15 mouse cellular contexts compared by ENCODE assay signal in the genomic region with DNA sequence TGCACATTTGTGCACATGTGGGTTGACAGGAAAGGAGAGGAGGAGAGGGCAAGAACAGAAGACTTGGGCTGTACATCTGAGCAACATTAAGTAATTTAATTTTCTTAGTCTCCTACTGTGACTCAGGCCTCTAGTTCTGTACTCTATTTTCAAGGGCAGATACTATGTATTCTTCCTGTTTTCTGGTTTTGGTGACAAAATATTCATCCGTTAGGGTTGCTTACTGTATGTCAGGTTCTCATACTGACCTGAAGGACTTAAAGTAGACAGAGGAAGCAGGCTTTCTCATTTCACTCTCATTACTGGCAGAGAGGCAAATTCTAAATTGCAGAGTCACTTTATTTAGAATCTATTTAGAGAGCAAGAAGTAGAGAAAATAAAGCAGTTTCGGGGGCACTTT.
"Had no signal": no experiment of that assay in that cellular context is flagged by ENCODE, and none has a peak within 500 bp of the region (broad histone marks: within the 10 kb centered on the region; RNA-seq: fewer than 3 reads in every experiment).

No protein-coding gene starts in this region.

- H3K4me1 ChIP-seq: liver, embryonic 15.5 days; midbrain, embryonic 10.5 days; midbrain, embryonic 12.5 days; midbrain, embryonic 15.5 days; neural tube, embryonic 12.5 days had no signal

- H3K9me3 ChIP-seq: liver, embryonic 15.5 days; midbrain, embryonic 10.5 days; midbrain, embryonic 12.5 days; midbrain, embryonic 15.5 days; neural tube, embryonic 12.5 days had no signal

- H3K9ac ChIP-seq: liver, embryonic 15.5 days; lung, embryonic 14.5 days; midbrain, embryonic 12.5 days; midbrain, embryonic 15.5 days; neural tube, embryonic 12.5 days had no signal

- ATAC-seq: midbrain, embryonic 15.5 days had no signal

- DNase-seq: lung, adult 18-20 months; lung, embryonic 14.5 days; lung, postnatal 10 days; lung, postnatal 4 days; right cerebral cortex, postnatal 25 days; right cerebral cortex, postnatal 4 days; spleen, adult 18-20 months; thymus, adult 18-20 months; thymus, postnatal 14 days; thymus, postnatal 36 days had no signal

- H3K4me2 ChIP-seq: liver, embryonic 15.5 days; lung, embryonic 14.5 days; midbrain, embryonic 12.5 days; midbrain, embryonic 15.5 days; neural tube, embryonic 12.5 days had no signal

- H3K36me3 ChIP-seq: liver, embryonic 15.5 days; midbrain, embryonic 10.5 days; midbrain, embryonic 12.5 days; midbrain, embryonic 15.5 days; neural tube, embryonic 12.5 days had no signal

- H3K27me3 ChIP-seq: liver, embryonic 15.5 days; midbrain, embryonic 12.5 days; midbrain, embryonic 15.5 days; neural tube, embryonic 12.5 days had no signal

- H3K4me3 ChIP-seq: liver, embryonic 15.5 days; midbrain, embryonic 10.5 days; midbrain, embryonic 12.5 days; midbrain, embryonic 15.5 days; neural tube, embryonic 12.5 days had no signal

- H3K27ac ChIP-seq: liver, embryonic 15.5 days; midbrain, embryonic 10.5 days; midbrain, embryonic 12.5 days; midbrain, embryonic 15.5 days; neural tube, embryonic 12.5 days had no signal
